10 mouse cellular contexts compared by ENCODE assay signal in the genomic region with DNA sequence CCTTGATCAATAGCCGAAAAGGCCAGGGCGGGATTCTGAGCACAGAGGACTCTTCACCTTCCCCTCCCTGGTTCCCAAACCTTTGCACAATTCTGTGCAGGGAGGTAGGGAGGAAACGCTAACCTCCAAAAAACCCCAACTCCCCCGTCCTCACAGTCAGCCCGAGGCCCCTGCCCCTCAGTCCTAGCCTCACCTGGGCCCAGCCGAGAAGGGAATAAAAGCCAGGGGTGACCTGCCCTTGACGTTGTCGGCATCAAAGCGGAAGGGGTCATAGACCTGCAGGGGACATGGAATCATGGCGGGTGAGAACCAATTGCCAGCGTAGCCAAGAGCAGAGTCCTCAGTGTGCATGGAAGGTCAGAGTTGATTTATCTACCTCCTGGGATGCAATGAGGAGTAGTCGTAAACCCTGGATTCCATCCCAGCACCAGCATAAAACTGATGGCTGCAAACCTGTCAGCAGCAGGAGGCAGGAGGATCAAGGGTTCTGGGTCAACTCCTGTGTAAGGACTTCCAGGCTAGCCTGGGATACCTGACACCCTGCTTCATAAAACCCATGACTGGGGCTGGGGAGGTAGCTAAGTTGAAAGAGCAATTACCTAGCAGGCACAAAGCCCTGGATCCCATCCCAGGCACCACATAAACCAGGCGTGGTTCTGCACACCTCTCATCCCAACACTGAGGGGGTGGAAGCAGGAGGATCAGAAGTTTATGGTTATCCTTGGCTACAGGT. TPM values are rescaled to one million over a fixed set of nuclear protein-coding genes. Genes with fewer than 3 reads are reported as not detected.
DNase-seq lines count a peak whose midpoint lies in the region; ATAC-seq lines count a peak whose summit lies in the region.
"Had no signal": no experiment of that assay in that cellular context is flagged by ENCODE, and none has a peak within 500 bp of the region (broad histone marks: within the 10 kb centered on the region; RNA-seq: fewer than 3 reads in every experiment).

No protein-coding gene starts in this region.

- H3K27ac ChIP-seq in lung, embryonic 15.5 days: no peak overlapping the region
- H3K27ac ChIP-seq in forebrain, embryonic 11.5 days (ENCODE audit: low read depth, low read length): no peak overlapping the region
- H3K27ac ChIP-seq in intestine, embryonic 14.5 days (ENCODE audit: low read depth): no peak overlapping the region
- H3K27ac ChIP-seq in neural tube, embryonic 12.5 days: peak overlapping the region; percentile 53; the same call in 1 of the 2 replicates

- H3K4me3 ChIP-seq in lung, embryonic 15.5 days: peak overlapping the region; percentile 46
- peak overlapping the region; percentile 31 for H3K4me3 ChIP-seq in forebrain, embryonic 11.5 days (ENCODE audit: low read depth, low read length)
- peak overlapping the region; percentile 32 for H3K4me3 ChIP-seq in intestine, embryonic 14.5 days (ENCODE audit: low read depth, low read length)
- H3K4me3 ChIP-seq in neural tube, embryonic 12.5 days: peak overlapping the region; percentile 43

- H3K4me2 ChIP-seq in lung, embryonic 15.5 days: peak overlapping the region; percentile 68
- H3K4me2 ChIP-seq in forebrain, embryonic 11.5 days (ENCODE audit: low read depth, low read length, severe bottlenecking): peak overlapping the region; percentile 54
- peak overlapping the region; percentile 55 for H3K4me2 ChIP-seq in intestine, embryonic 14.5 days (ENCODE audit: low read length)
- peak overlapping the region; percentile 65 for H3K4me2 ChIP-seq in neural tube, embryonic 12.5 days (replicated peaks)

- H3K36me3 ChIP-seq in lung, embryonic 15.5 days: no peaks in the 10 kb centered on the region
- H3K36me3 ChIP-seq in forebrain, embryonic 11.5 days (ENCODE audit: control insufficient read depth, insufficient read depth, low read length): no peaks in the 10 kb centered on the region
- H3K36me3 ChIP-seq in intestine, embryonic 14.5 days (ENCODE audit: control insufficient read depth, insufficient read depth, low read length): no peaks in the 10 kb centered on the region
- no peaks in the 10 kb centered on the region for H3K36me3 ChIP-seq in neural tube, embryonic 12.5 days

- peak; percentile 55; the same call in 1 of the 2 replicates for ATAC-seq in lung, embryonic 15.5 days (ENCODE audit: borderline replicate concordance, extremely low read depth, low FRiP score, low TSS enrichment)
- peak; percentile 25 for ATAC-seq in forebrain, embryonic 11.5 days (replicated peaks; ENCODE audit: low FRiP score)
- no peak; the same call in 1 of the 2 replicates for ATAC-seq in intestine, embryonic 14.5 days (replicated peaks; ENCODE audit: low FRiP score, low TSS enrichment, low read depth)
- ATAC-seq in neural tube, embryonic 12.5 days (ENCODE audit: low FRiP score, low read depth): peak; percentile 65
- ATAC-seq in activated CD4-positive, CD25-positive, alpha-beta regulatory T cell, adult 4 months: no peak

- DNase-seq in lung, postnatal 25 days (ENCODE audit: low spot score): no peak
- DNase-seq in forebrain, embryonic 11.5 days (ENCODE audit: low spot score): no peak
- DNase-seq in intestine, embryonic 14.5 days (ENCODE audit: low spot score): no peak
- DNase-seq in layer of hippocampus, postnatal 14 days (ENCODE audit: low spot score in 2 of 2): no peak
- no peak for DNase-seq in layer of hippocampus, postnatal 25 days (ENCODE audit: extremely low spot score in 1 of 2, low spot score in 1 of 2)

- H3K9me3 ChIP-seq in lung, embryonic 15.5 days: no peaks in the 10 kb centered on the region
- no peaks in the 10 kb centered on the region for H3K9me3 ChIP-seq in forebrain, embryonic 11.5 days (ENCODE audit: control insufficient read depth, low read length)
- no peaks in the 10 kb centered on the region for H3K9me3 ChIP-seq in intestine, embryonic 14.5 days (ENCODE audit: control insufficient read depth, low read length)
- no peaks in the 10 kb centered on the region for H3K9me3 ChIP-seq in neural tube, embryonic 12.5 days

- peak overlapping the region; percentile 44 for H3K9ac ChIP-seq in lung, embryonic 15.5 days
- H3K9ac ChIP-seq in forebrain, embryonic 11.5 days (ENCODE audit: low read length): peak overlapping the region; percentile 55
- H3K9ac ChIP-seq in intestine, embryonic 14.5 days (ENCODE audit: low read length): peak overlapping the region; percentile 29
- H3K9ac ChIP-seq in neural tube, embryonic 12.5 days: peak overlapping the region; percentile 61

- 56% methylated on average over 13 of the region's 13 CpGs for WGBS in lung, embryonic 15.5 days
- 57% methylated on average over 13 of the region's 13 CpGs for WGBS in forebrain, embryonic 11.5 days
- 46% methylated on average over 13 of the region's 13 CpGs for WGBS in intestine, embryonic 14.5 days
- 41% methylated on average over 13 of the region's 13 CpGs for WGBS in neural tube, embryonic 12.5 days

- H3K27me3 ChIP-seq in lung, embryonic 15.5 days: no peaks in the 10 kb centered on the region
- no peaks in the 10 kb centered on the region for H3K27me3 ChIP-seq in forebrain, embryonic 11.5 days (ENCODE audit: control insufficient read depth, insufficient read depth, low read length)
- H3K27me3 ChIP-seq in intestine, embryonic 14.5 days (replicated peaks; ENCODE audit: control insufficient read depth, insufficient read depth, low read length): no peaks in the 10 kb centered on the region
- H3K27me3 ChIP-seq in neural tube, embryonic 12.5 days (replicated peaks): no peaks in the 10 kb centered on the region

- H3K4me1 ChIP-seq in lung, embryonic 15.5 days: no peaks in the 10 kb centered on the region
- no peaks in the 10 kb centered on the region for H3K4me1 ChIP-seq in forebrain, embryonic 11.5 days (replicated peaks; ENCODE audit: control insufficient read depth, insufficient read depth, low read length)
- 0 out of 2 replicates have a peak, but pooled peaks cover 3% of the 10 kb centered on the region for H3K4me1 ChIP-seq in intestine, embryonic 14.5 days (replicated peaks; ENCODE audit: control insufficient read depth, insufficient read depth, low read length)
- peaks cover 4% of the 10 kb centered on the region; the same call in 1 of the 2 replicates for H3K4me1 ChIP-seq in neural tube, embryonic 12.5 days

RNA-seq across cellular contexts. Expression of gene Cyp4f18, which starts 20.4 kb away (rescaled TPM):
- 2.4 and 3.0 TPM in 2 replicates for polyA plus RNA-seq in lung, embryonic 15.5 days (2015; fragmentation: Nextera tagmentation; extraction: Ambion mirVana)
- polyA plus RNA-seq in forebrain, embryonic 11.5 days (2014; fragmentation: Nextera tagmentation; extraction: Ambion mirVana): 0.68 and 0.81 TPM in 2 replicates
- 1.0 and 1.1 TPM in 2 replicates for polyA plus RNA-seq in intestine, embryonic 14.5 days (2014; fragmentation: Nextera tagmentation; extraction: Ambion mirVana)
- polyA plus RNA-seq in neural tube, embryonic 12.5 days (2016; fragmentation: Nextera tagmentation; extraction: Ambion mirVana): 0.73 and 0.77 TPM in 2 replicates
- polyA plus RNA-seq in activated CD4-positive, CD25-positive, alpha-beta regulatory T cell, adult 4 months (2017; shearing (Covaris generic)): 1 to 10 TPM in 1 of 2 experiments, under 1 TPM in 1; 0.71 to 2.9 TPM
- not detected for total RNA-seq in layer of hippocampus, postnatal 14 days (2021)
- not detected for total RNA-seq in layer of hippocampus, postnatal 25 days (2021)
- total RNA-seq: left cerebral cortex, postnatal 25 days had no signal

RNA-seq across cellular contexts. Expression of gene Zfp961, which starts 38.2 kb away (rescaled TPM):
- 21.4 and 22.3 TPM in 2 replicates for polyA plus RNA-seq in lung, embryonic 15.5 days (2015; fragmentation: Nextera tagmentation; extraction: Ambion mirVana)
- 29.0 and 31.2 TPM in 2 replicates for polyA plus RNA-seq in forebrain, embryonic 11.5 days (2014; fragmentation: Nextera tagmentation; extraction: Ambion mirVana)
- polyA plus RNA-seq in intestine, embryonic 14.5 days (2014; fragmentation: Nextera tagmentation; extraction: Ambion mirVana): 24.5 and 28.3 TPM in 2 replicates
- polyA plus RNA-seq in neural tube, embryonic 12.5 days (2016; fragmentation: Nextera tagmentation; extraction: Ambion mirVana): 15.1 and 16.0 TPM in 2 replicates
- 10 to 100 TPM; 21.1 to 24.2 TPM for polyA plus RNA-seq in activated CD4-positive, CD25-positive, alpha-beta regulatory T cell, adult 4 months (2017; shearing (Covaris generic))
- 10 to 100 TPM; 17.0 to 17.7 TPM for total RNA-seq in layer of hippocampus, postnatal 14 days (2021)
- 10 to 100 TPM; 15.4 to 21.8 TPM for total RNA-seq in layer of hippocampus, postnatal 25 days (2021)

RNA-seq across cellular contexts. Expression of gene Olfr372, which starts 52.0 kb away (rescaled TPM):
- polyA plus RNA-seq in lung, embryonic 15.5 days (2015; fragmentation: Nextera tagmentation; extraction: Ambion mirVana): not detected in 2 replicates
- polyA plus RNA-seq in forebrain, embryonic 11.5 days (2014; fragmentation: Nextera tagmentation; extraction: Ambion mirVana): not detected in 2 replicates
- polyA plus RNA-seq in intestine, embryonic 14.5 days (2014; fragmentation: Nextera tagmentation; extraction: Ambion mirVana): not detected in 2 replicates
- not detected in 2 replicates for polyA plus RNA-seq in neural tube, embryonic 12.5 days (2016; fragmentation: Nextera tagmentation; extraction: Ambion mirVana)
- polyA plus RNA-seq in activated CD4-positive, CD25-positive, alpha-beta regulatory T cell, adult 4 months (2017; shearing (Covaris generic)): not detected
- not detected for total RNA-seq in layer of hippocampus, postnatal 14 days (2021)
- not detected for total RNA-seq in layer of hippocampus, postnatal 25 days (2021)
- total RNA-seq: left cerebral cortex, postnatal 25 days had no signal
- polyA plus RNA-seq: brain, embryonic 14.5 days had no signal

Comparison
In these comparisons a context has a peak if more than half of its experiments do, and no peak if none do; other contexts are left out.
1. ATAC-seq: peak in lung, embryonic 15.5 days (single experiment), forebrain, embryonic 11.5 days (single experiment) and neural tube, embryonic 12.5 days (single experiment); none in intestine, embryonic 14.5 days (single experiment) and activated CD4-positive, CD25-positive, alpha-beta regulatory T cell, adult 4 months (single experiment).
2. Peak in every context shown above with its lines, with median percentiles within 50 percentile points of each other: H3K4me2 ChIP-seq, H3K4me3 ChIP-seq and H3K9ac ChIP-seq.